19 mouse cellular contexts compared by ENCODE assay signal in genomic region chr3:81305412-81306165, GRCm38 (mm10).
DNase-seq lines count a peak whose midpoint lies in the region; ATAC-seq and TF ChIP-seq lines count a peak whose summit lies in the region.
"Had no signal": no experiment of that assay in that cellular context is flagged by ENCODE, and none has a peak within 500 bp of the region (broad histone marks: within the 10 kb centered on the region; RNA-seq: fewer than 3 reads in every experiment).

No protein-coding gene starts in this region.

- no peak overlapping the region for H3K27ac ChIP-seq in forebrain, embryonic 13.5 days
- no peak overlapping the region for H3K27ac ChIP-seq in forebrain, embryonic 12.5 days
- no peak overlapping the region for H3K27ac ChIP-seq in forebrain, embryonic 16.5 days (ENCODE audit: low read length)
- no peak overlapping the region for H3K27ac ChIP-seq in forebrain, postnatal 0 days (ENCODE audit: low read depth, low read length)
- H3K27ac ChIP-seq: embryonic facial prominence, embryonic 10.5 days; embryonic facial prominence, embryonic 12.5 days had no signal

- H3K36me3 ChIP-seq in forebrain, embryonic 13.5 days (ENCODE audit: poor library complexity, severe bottlenecking) = no peaks in the 10 kb centered on the region
- H3K36me3 ChIP-seq in forebrain, embryonic 12.5 days (replicated peaks) = no peaks in the 10 kb centered on the region
- H3K36me3 ChIP-seq in forebrain, embryonic 16.5 days (ENCODE audit: control insufficient read depth, insufficient read depth) = no peaks in the 10 kb centered on the region
- H3K36me3 ChIP-seq in forebrain, postnatal 0 days (ENCODE audit: insufficient read depth) = no peaks in the 10 kb centered on the region
- H3K36me3 ChIP-seq: embryonic facial prominence, embryonic 10.5 days; embryonic facial prominence, embryonic 12.5 days had no signal

- no peak overlapping the region for H3K4me3 ChIP-seq in forebrain, embryonic 13.5 days
- no peak overlapping the region for H3K4me3 ChIP-seq in forebrain, embryonic 12.5 days (replicated peaks)
- H3K4me3 ChIP-seq in forebrain, embryonic 16.5 days (replicated peaks; ENCODE audit: low read length) = no peak overlapping the region
- H3K4me3 ChIP-seq in forebrain, postnatal 0 days (ENCODE audit: low read depth, low read length) = no peak overlapping the region
- H3K4me3 ChIP-seq: embryonic facial prominence, embryonic 10.5 days; embryonic facial prominence, embryonic 12.5 days had no signal

- H3K4me1 ChIP-seq in forebrain, embryonic 13.5 days = peaks cover 10% of the 10 kb centered on the region; the same call in 1 of the 2 replicates
- no peaks in the 10 kb centered on the region for H3K4me1 ChIP-seq in forebrain, embryonic 12.5 days
- H3K4me1 ChIP-seq in forebrain, embryonic 16.5 days (replicated peaks; ENCODE audit: control insufficient read depth, insufficient read depth, low read length) = no peaks in the 10 kb centered on the region
- H3K4me1 ChIP-seq in forebrain, postnatal 0 days (ENCODE audit: insufficient read depth) = no peaks in the 10 kb centered on the region
- H3K4me1 ChIP-seq: embryonic facial prominence, embryonic 10.5 days; embryonic facial prominence, embryonic 12.5 days had no signal

- intact Hi-C loops in heart, postnatal 25 days (cut with DNase I) = no loop called here

- ATAC-seq in forebrain, embryonic 13.5 days = peak; percentile 53; the same call in 1 of the 2 replicates
- no peak for ATAC-seq in forebrain, embryonic 12.5 days (ENCODE audit: low FRiP score)
- peak; percentile 65 for ATAC-seq in forebrain, embryonic 16.5 days
- ATAC-seq in forebrain, postnatal 0 days = no peak
- ATAC-seq: activated CD4-positive, CD25-positive, alpha-beta regulatory T cell, adult 4 months; Patski had no signal

- H3K4me2 ChIP-seq in forebrain, embryonic 13.5 days = no peak overlapping the region
- H3K4me2 ChIP-seq in forebrain, embryonic 12.5 days = no peak overlapping the region
- no peak overlapping the region for H3K4me2 ChIP-seq in forebrain, embryonic 16.5 days (ENCODE audit: low read length)
- H3K4me2 ChIP-seq in forebrain, postnatal 0 days (ENCODE audit: low read depth) = no peak overlapping the region
- H3K4me2 ChIP-seq: embryonic facial prominence, embryonic 12.5 days had no signal

- no peak overlapping the region for H3K9ac ChIP-seq in forebrain, embryonic 13.5 days
- no peak overlapping the region for H3K9ac ChIP-seq in forebrain, embryonic 12.5 days
- H3K9ac ChIP-seq in forebrain, embryonic 16.5 days (replicated peaks; ENCODE audit: low read depth, low read length) = no peak overlapping the region
- no peak overlapping the region for H3K9ac ChIP-seq in forebrain, postnatal 0 days
- H3K9ac ChIP-seq: embryonic facial prominence, embryonic 12.5 days had no signal

- H3K27me3 ChIP-seq in forebrain, embryonic 13.5 days = no peaks in the 10 kb centered on the region
- H3K27me3 ChIP-seq in forebrain, embryonic 12.5 days = no peaks in the 10 kb centered on the region
- H3K27me3 ChIP-seq in forebrain, embryonic 16.5 days (replicated peaks; ENCODE audit: control insufficient read depth, insufficient read depth, low read length) = no peaks in the 10 kb centered on the region
- no peaks in the 10 kb centered on the region for H3K27me3 ChIP-seq in forebrain, postnatal 0 days (ENCODE audit: insufficient read depth, low read length)
- H3K27me3 ChIP-seq: embryonic facial prominence, embryonic 12.5 days; Patski had no signal

- DNase-seq in forebrain, postnatal 0 days = no peak
- DNase-seq in brain, adult 2 months (ENCODE audit: low read depth, low spot score) = peak; percentile 3
- DNase-seq in spleen, postnatal 14 days (ENCODE audit: low spot score in 2 of 2) = no peak
- DNase-seq in heart, postnatal 25 days (ENCODE audit: low spot score) = no peak
- DNase-seq: adrenal gland, adult 8-10 months; adrenal gland, postnatal 14 days; adrenal gland, postnatal 36 days; cerebellum, adult 11-12 months; cerebellum, adult 2 months; cerebellum, adult 9-10 months; cerebellum, postnatal 10 days; cerebellum, postnatal 25 days had no signal

- H3K9me3 ChIP-seq in forebrain, embryonic 13.5 days (replicated peaks) = no peaks in the 10 kb centered on the region
- no peaks in the 10 kb centered on the region for H3K9me3 ChIP-seq in forebrain, embryonic 12.5 days
- H3K9me3 ChIP-seq in forebrain, embryonic 16.5 days (ENCODE audit: control insufficient read depth, low read length) = no peaks in the 10 kb centered on the region
- H3K9me3 ChIP-seq in forebrain, postnatal 0 days (ENCODE audit: low read length) = no peaks in the 10 kb centered on the region
- H3K9me3 ChIP-seq: embryonic facial prominence, embryonic 10.5 days; embryonic facial prominence, embryonic 12.5 days had no signal

- no peak for TF ChIP-seq CTCF in forebrain, postnatal 0 days (IDR thresholded peaks at IDR 0.05; ENCODE audit: low read depth)

- WGBS in forebrain, embryonic 13.5 days = 61% methylated on average over 10 of the region's 10 CpGs
- WGBS in forebrain, embryonic 12.5 days = 66% methylated on average over 10 of the region's 10 CpGs
- 52% methylated on average over 10 of the region's 10 CpGs for WGBS in forebrain, embryonic 16.5 days
- WGBS in forebrain, postnatal 0 days = 48% methylated on average over 10 of the region's 10 CpGs

Comparison
In these comparisons a context has a peak if more than half of its experiments do, and no peak if none do; other contexts are left out.
1. ATAC-seq: peak in forebrain, embryonic 13.5 days (single experiment) and forebrain, embryonic 16.5 days (single experiment); none in forebrain, embryonic 12.5 days (single experiment) and forebrain, postnatal 0 days (single experiment).